Mouse (Mus musculus) heart, adult 2 months (tissue): ENCODE data around the gene Setd1b. TPM values are rescaled to one million over a fixed set of nuclear protein-coding genes. Genes with fewer than 3 reads are reported as not detected.
A peak's percentile ranks its signal among the peaks of the same experiment; 100 is the strongest.

Experiments used
- DNase-seq, 2 experiments: peaks; one replicate each; pipeline ENCODE4 v3.0.0; 2021
- H3K27ac ChIP-seq: fragments of 200-600 bp; 2 replicates; pipeline ENCODE4 v1.8.1; 2022
- H3K27me3 ChIP-seq: fragments of 200-500 bp; 2 replicates; pipeline ENCODE4 v1.6.1; 2012; ENCODE audit warnings: mild to moderate bottlenecking, low read length, inconsistent platforms, mixed read lengths; ENCODE audit not compliant: control insufficient read depth, insufficient read depth
- H3K36me3 ChIP-seq: fragments of 200-500 bp; 2 replicates; pipeline ENCODE4 v1.6.1; 2012; ENCODE audit warnings: low read length, inconsistent platforms; ENCODE audit not compliant: control insufficient read depth, insufficient read depth
- H3K4me1 ChIP-seq: fragments of 200-500 bp; 2 replicates; pipeline ENCODE4 v1.6.1; 2011; ENCODE audit warnings: low read length; ENCODE audit not compliant: control insufficient read depth, insufficient read depth
- H3K4me3 ChIP-seq: fragments of 200-600 bp; 2 replicates; pipeline ENCODE4 v1.8.1; 2022
- H3K79me2 ChIP-seq: fragments of 200-500 bp; replicated peaks from 2 replicates; pipeline ENCODE4 v1.6.1; 2012; ENCODE audit warnings: mild to moderate bottlenecking, inconsistent platforms, low read length, moderate library complexity, mixed read lengths; ENCODE audit not compliant: control insufficient read depth, insufficient read depth
- H3K9ac ChIP-seq: fragments of 200-500 bp; 2 replicates; pipeline ENCODE4 v1.6.1; 2012; ENCODE audit warnings: low read depth, mild to moderate bottlenecking, control low read depth, inconsistent platforms, low read length, mixed read lengths
- CTCF ChIP-seq: fragments of 200-600 bp; IDR thresholded peaks from 2 replicates; pipeline ENCODE4 v1.8.1; 2022; ENCODE audit warnings: antibody characterized with exemption, mild to moderate bottlenecking, moderate library complexity
- EP300 ChIP-seq: fragments of 200-500 bp; IDR thresholded peaks from 2 replicates; pipeline ENCODE4 v1.6.1; 2011; ENCODE audit warnings: low read depth, low read length, control low read depth; ENCODE audit not compliant: insufficient read depth
- POLR2A ChIP-seq: fragments of 200-500 bp; IDR thresholded peaks from 2 replicates; pipeline ENCODE4 v1.6.1; 2011; ENCODE audit warnings: mild to moderate bottlenecking, low read depth, low read length, control low read depth; ENCODE audit not compliant: insufficient read depth
- WGBS: fragments of 180-500 bp; shearing (Covaris S2); methylation state at CpG from one replicate; pipeline ENCODE4 v1.1.7; 2018; 5-methylcytosine and 5-hydroxymethylcytosine counted together
- intact Hi-C: fragments of 180-260 bp; cut with DNase I; formaldehyde crosslinking; loops from one replicate; pipeline ENCODE4 v1.15.1; 2025
- polyA plus RNA-seq: library from polyadenylated mRNA; depleted of rRNA; stranded (reverse); fragments of >200 nt; gene quantifications from 2 replicates; pipeline ENCODE4 v1.2.3, GENCODE M21; 2012
- total RNA-seq, 2 experiments: library from RNA; stranded (reverse); gene quantifications; 2 replicates each; pipeline ENCODE4 v1.2.3; 2021

The Setd1b gene
- total and polyA plus RNA-seq, 3 experiments, result 7.4 to 19.4 (median 12.9) TPM

DNA sequence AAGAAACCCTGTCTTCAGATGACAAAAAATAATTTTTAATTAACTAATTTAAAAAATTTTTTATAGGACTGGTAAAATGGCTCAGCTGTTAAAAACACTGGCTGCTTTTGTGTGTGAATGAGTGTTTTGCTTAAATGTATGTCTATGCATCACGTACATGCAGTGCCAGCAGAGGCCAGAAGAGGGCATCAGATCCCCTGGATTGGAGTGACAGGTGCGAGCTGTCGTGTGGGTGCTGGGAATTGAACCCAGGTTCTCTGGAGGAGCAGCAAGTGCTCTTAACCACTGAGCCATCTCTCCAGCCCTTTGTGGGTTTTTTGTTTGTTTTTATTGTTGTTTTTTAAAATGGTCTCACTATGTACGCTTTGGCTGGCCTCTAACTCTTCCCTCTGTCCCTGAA is 19.8 kb upstream of the Setd1b start:
- H3K36me3 ChIP-seq, result no peaks in the 10 kb centered on the region
- peaks cover 4% of the 10 kb centered on the region; the same call in 1 of the 2 replicates for H3K4me1 ChIP-seq
- 93% methylated on average over 4 of the region's 4 CpGs for WGBS
- TF ChIP-seq CTCF (peak; percentile 63), POLR2A (no peak)
- H3K27ac ChIP-seq, result no peak overlapping the region
- no peak overlapping the region for H3K9ac ChIP-seq
- H3K4me3 ChIP-seq, result no peak overlapping the region
- intact Hi-C loops, result no loop called here
- H3K27me3 ChIP-seq, result no peaks in the 10 kb centered on the region
- DNase-seq, result peak in 1 of 2 experiments; percentile 23
- no peaks in the 10 kb centered on the region for H3K79me2 ChIP-seq

DNA sequence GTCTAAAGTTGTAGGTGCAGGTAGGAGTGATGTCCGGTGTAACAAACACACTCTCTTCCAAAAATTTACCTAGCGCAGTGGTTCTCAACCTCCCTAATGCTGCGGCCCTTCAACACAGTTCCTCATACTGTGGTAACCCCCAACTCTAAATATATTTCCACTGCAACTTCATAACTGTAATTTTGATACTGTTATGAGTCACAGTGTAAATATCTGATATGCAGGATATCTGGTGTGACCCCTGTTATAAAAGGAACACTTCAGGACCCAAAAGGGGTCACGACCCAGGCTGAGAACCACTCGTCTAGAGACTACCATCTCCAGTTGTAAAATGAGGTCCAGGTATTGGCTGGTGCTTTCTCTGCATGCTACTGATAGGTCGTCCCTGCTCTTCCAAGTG is 16.9 kb upstream of the Setd1b start:
- no peak overlapping the region for H3K27ac ChIP-seq
- intact Hi-C loops, result no loop called here
- no peak for TF ChIP-seq POLR2A
- TF ChIP-seq EP300, result no peak
- no peak for TF ChIP-seq CTCF

DNA sequence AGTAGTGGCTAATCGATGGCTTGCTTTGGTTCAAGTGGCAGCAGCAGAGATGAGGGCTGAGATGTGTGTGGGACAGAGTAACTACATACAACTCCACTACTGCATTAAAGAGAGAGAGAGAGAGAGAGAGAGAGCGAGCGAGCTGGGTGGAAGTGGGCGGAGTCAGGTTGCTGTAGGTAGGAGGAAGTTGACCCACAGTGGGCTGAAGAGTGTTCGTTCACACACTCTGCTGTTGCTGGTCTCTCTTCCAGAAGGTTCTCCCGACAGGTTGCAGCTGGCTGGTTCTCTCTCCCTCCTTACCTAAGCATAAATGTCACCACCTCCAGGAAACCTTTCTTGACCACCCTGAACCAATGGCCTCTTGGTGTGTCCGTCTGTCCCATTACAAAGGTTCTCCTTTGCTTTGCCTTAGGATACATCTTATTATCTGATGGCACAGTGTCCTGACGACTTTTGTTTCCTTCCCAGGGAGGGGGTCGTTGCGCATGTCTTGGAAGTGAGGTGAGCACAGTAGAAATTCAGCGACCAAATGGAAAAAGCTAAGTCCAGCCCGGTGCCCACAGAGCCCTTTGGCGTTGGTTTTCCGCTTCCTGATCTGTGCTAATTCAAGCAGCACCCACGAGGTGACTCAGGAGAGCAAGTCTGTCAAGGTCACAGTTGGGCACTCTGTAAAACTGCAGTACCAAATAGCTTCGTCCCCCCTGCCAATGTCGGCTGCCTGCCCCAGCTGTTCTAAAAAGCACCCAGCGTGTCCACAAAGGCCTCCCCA is 16.2 kb upstream of the Setd1b start:
- no peak overlapping the region for H3K9ac ChIP-seq
- 0 out of 2 replicates have a peak, but pooled peaks have one; percentile 7 for TF ChIP-seq CTCF
- no peak for TF ChIP-seq POLR2A
- DNase-seq, result peak; percentile 24 to 54

More for the DNA sequence above, 16.9 kb upstream of the Setd1b start:
- peaks cover 4% of the 10 kb centered on the region; the same call in 1 of the 2 replicates for H3K4me1 ChIP-seq
- H3K4me3 ChIP-seq, result no peak overlapping the region
- no peaks in the 10 kb centered on the region for H3K79me2 ChIP-seq
- no peak overlapping the region for H3K9ac ChIP-seq
- no peaks in the 10 kb centered on the region for H3K36me3 ChIP-seq
- no peaks in the 10 kb centered on the region for H3K27me3 ChIP-seq
- no peak for DNase-seq
- WGBS, result 77% methylated on average over 6 of the region's 6 CpGs

DNA sequence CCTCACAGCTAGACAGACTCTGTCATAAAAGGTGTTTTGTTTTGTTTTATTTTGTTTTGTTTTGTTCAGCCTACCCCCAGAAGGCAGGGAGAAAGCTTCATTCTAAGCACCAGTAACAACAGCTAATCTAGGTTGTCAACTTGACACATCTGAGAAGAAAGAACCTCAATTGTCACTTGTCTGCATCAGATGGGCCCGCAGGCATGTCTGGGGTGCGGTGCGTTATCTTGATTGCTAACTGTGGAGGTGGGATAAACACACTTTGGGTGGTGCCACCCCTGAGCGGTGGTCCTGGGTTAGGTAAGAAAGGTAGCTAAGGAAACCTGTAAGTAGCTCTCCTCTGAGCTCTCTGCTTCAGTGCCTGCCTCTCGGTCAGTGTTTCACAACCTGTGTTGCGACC is 15.0 kb upstream of the Setd1b start:
- intact Hi-C loops, result no loop called here
- DNase-seq, result no peak
- TF ChIP-seq CTCF (no peak), POLR2A (no peak), EP300 (no peak)
- 90% methylated on average over 6 of the region's 6 CpGs for WGBS
- H3K9ac ChIP-seq, result no peak overlapping the region
- H3K79me2 ChIP-seq, result no peaks in the 10 kb centered on the region
- H3K36me3 ChIP-seq, result no peaks in the 10 kb centered on the region
- no peak overlapping the region for H3K4me3 ChIP-seq
- no peak overlapping the region for H3K27ac ChIP-seq
- H3K27me3 ChIP-seq, result no peaks in the 10 kb centered on the region
- H3K4me1 ChIP-seq, result peaks cover 4% of the 10 kb centered on the region; the same call in 1 of the 2 replicates

More for the DNA sequence above, 16.2 kb upstream of the Setd1b start:
- no peaks in the 10 kb centered on the region for H3K27me3 ChIP-seq
- no peaks in the 10 kb centered on the region for H3K79me2 ChIP-seq
- peak overlapping the region; percentile 54 for H3K27ac ChIP-seq
- H3K4me3 ChIP-seq, result no peak overlapping the region
- no peaks in the 10 kb centered on the region for H3K36me3 ChIP-seq
- intact Hi-C loops, result no loop called here
- 55% methylated on average over 18 of the region's 18 CpGs for WGBS
- H3K4me1 ChIP-seq, result peaks cover 4% of the 10 kb centered on the region; the same call in 1 of the 2 replicates

DNA sequence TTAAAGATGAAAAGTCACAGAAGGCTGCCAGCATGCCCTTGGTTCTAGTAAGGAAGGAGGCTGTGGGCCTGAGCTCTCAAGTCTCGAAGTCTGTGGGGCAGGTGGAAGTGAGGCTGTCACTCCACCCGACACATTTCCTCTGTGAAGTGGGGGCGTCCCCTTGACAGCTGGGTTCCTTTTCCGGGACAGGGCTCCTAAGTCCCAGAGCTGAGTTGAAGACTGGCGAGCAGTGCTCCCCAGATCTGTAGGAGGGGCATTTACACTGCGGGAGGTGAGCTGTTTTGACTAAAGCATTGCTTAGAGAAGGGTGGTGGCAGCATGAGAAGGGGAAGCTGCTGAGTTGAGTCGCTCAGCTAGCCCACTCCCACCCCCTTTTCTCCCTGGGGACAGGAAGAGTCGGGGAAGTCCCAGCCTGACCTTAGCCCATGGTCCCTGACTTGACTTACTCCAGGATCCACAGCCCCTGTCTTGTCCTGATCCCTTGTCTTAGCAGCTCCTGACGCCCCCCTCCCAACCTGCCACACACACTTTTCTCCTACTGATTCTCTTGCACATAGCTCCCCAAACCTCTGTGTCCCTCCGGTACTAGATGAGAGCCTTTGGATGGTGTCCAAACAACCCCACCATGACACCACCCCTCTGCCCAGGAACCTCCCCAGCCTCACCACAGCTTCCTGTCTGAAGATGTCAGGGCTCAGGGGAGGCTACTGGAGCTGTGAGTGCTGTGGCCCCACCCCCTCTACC is 13.4 kb upstream of the Setd1b start:
- no peaks in the 10 kb centered on the region for H3K27me3 ChIP-seq
- 40% methylated on average over 10 of the region's 10 CpGs for WGBS

More for the DNA sequence above, 13.4 kb upstream of the Setd1b start:
- DNase-seq, result peak; percentile 39 to 76
- Histone ChIP-seq H3K36me3 (peaks cover 4% of the 10 kb centered on the region; the same call in 1 of the 2 replicates), H3K79me2 (no peaks in the 10 kb centered on the region), H3K27ac (peak overlapping the region; percentile 40), H3K9ac (0 out of 2 replicates have a peak overlapping the region, but pooled peaks have one; percentile 3), H3K4me1 (peaks cover 9% of the 10 kb centered on the region), H3K4me3 (no peak overlapping the region)
- intact Hi-C loops, result no loop called here
- TF ChIP-seq POLR2A (0 out of 2 replicates have a peak, but pooled peaks have one; percentile 3), EP300 (no peak), CTCF (no peak)
